Mouse (Mus musculus) layer of hippocampus, adult 2 months (tissue): ENCODE data around the gene Atp13a2. TPM values are rescaled to one million over a fixed set of nuclear protein-coding genes. Genes with fewer than 3 reads are reported as not detected.
A peak's percentile ranks its signal among the peaks of the same experiment; 100 is the strongest.

Experiments used
- DNase-seq, 2 experiments: peaks; one replicate each; pipeline ENCODE4 v3.0.0; 2022; ENCODE audit warnings: low spot score in 2 of 2
- H3K27ac ChIP-seq: fragments of 200-600 bp; 2 replicates; pipeline ENCODE4 v1.8.1; 2022
- H3K4me3 ChIP-seq: fragments of 200-600 bp; 2 replicates; pipeline ENCODE4 v1.8.1; 2022; ENCODE audit warnings: mild to moderate bottlenecking
- CTCF ChIP-seq: fragments of 200-600 bp; conservative IDR thresholded peaks from 2 replicates; pipeline ENCODE4 v1.8.1; 2022; ENCODE audit warnings: antibody characterized with exemption, mild to moderate bottlenecking, moderate library complexity
- total RNA-seq, 2 experiments: library from RNA; stranded (reverse); gene quantifications; 2 replicates each; pipeline ENCODE4 v1.2.3; 2021

Gene Atp13a2
- total RNA-seq, 2 experiments from 2014 or later: 155 to 162 TPM

- TF ChIP-seq CTCF: no peak
- Histone ChIP-seq H3K27ac (peak overlapping the region; percentile 43; the same call in 1 of the 2 replicates), H3K4me3 (no peak overlapping the region)
- DNase-seq: no peak
Observed at GRCm38 (mm10) chr4:140951861-140952641, 34.6 kb upstream of the Atp13a2 start.

- peak overlapping the region; percentile 61 for H3K4me3 ChIP-seq
- DNase-seq: no peak
- H3K27ac ChIP-seq: peak overlapping the region; percentile 91
- TF ChIP-seq CTCF: no peak
Observed at GRCm38 (mm10) chr4:140957131-140957702, 29.5 kb upstream of the Atp13a2 start.

- peak overlapping the region; percentile 61 for H3K4me3 ChIP-seq
- DNase-seq: peak; percentile 82
- peak; percentile 99 for TF ChIP-seq CTCF
- H3K27ac ChIP-seq: peak overlapping the region; percentile 91
Observed at GRCm38 (mm10) chr4:140957725-140958124, 28.9 kb upstream of the Atp13a2 start.

GRCm38 (mm10) chr4:140958319-140958718 is 28.4 kb upstream of the Atp13a2 start:
- Histone ChIP-seq H3K27ac (peak overlapping the region; percentile 91), H3K4me3 (no peak overlapping the region)
- TF ChIP-seq CTCF: no peak
- DNase-seq: no peak

GRCm38 (mm10) chr4:140959128-140959679 is 27.5 kb upstream of the Atp13a2 start:
- Histone ChIP-seq H3K4me3 (no peak overlapping the region), H3K27ac (no peak overlapping the region)
- TF ChIP-seq CTCF: no peak
- DNase-seq: no peak

GRCm38 (mm10) chr4:140959715-140960479 is 26.8 kb upstream of the Atp13a2 start:
- no peak for TF ChIP-seq CTCF
- no peak overlapping the region for H3K4me3 ChIP-seq
- H3K27ac ChIP-seq: no peak overlapping the region
- no peak for DNase-seq

- peak; percentile 96 to 98 for DNase-seq
- H3K27ac ChIP-seq: peak within 1 kb of the TSS; percentile 99
- H3K4me3 ChIP-seq: peak within 1 kb of the TSS; percentile 99
- TF ChIP-seq CTCF: no peak
Observed at GRCm38 (mm10) chr4:140960781-140961466, 25.7 kb upstream of the Atp13a2 start, which contains the start of gene Sdhb. Gene Sdhb, plus strand, starts transcription at chr4:140961203.

- Histone ChIP-seq H3K27ac (peak overlapping the region; percentile 99), H3K4me3 (peak overlapping the region; percentile 99)
- DNase-seq: no peak
- TF ChIP-seq CTCF: no peak
Observed at GRCm38 (mm10) chr4:140961467-140962206, 25.0 kb upstream of the Atp13a2 start.

GRCm38 (mm10) chr4:140962207-140962909 is 24.3 kb upstream of the Atp13a2 start:
- Histone ChIP-seq H3K4me3 (peak overlapping the region; percentile 99), H3K27ac (peak overlapping the region; percentile 99)
- no peak for DNase-seq
- TF ChIP-seq CTCF: no peak

- Histone ChIP-seq H3K27ac (peak overlapping the region; percentile 99), H3K4me3 (peak overlapping the region; percentile 99; the same call in 1 of the 2 replicates)
- TF ChIP-seq CTCF: no peak
- DNase-seq: no peak
Observed at GRCm38 (mm10) chr4:140962950-140963349, 23.7 kb upstream of the Atp13a2 start.
